Mouse (Mus musculus): ENCODE results near the gene Spcs3. TPM values are rescaled to one million over a fixed set of nuclear protein-coding genes. Genes with fewer than 3 reads are reported as not detected.

Spcs3 gene
- 105 TPM for polyA plus RNA-seq (2015; fragmentation: Illumina TruSeq; extraction: RNeasy Lipid Tissue Mini Kit (QIAGEN cat#74804); ENCODE audit: insufficient read depth, low replicate concordance)

DNA sequence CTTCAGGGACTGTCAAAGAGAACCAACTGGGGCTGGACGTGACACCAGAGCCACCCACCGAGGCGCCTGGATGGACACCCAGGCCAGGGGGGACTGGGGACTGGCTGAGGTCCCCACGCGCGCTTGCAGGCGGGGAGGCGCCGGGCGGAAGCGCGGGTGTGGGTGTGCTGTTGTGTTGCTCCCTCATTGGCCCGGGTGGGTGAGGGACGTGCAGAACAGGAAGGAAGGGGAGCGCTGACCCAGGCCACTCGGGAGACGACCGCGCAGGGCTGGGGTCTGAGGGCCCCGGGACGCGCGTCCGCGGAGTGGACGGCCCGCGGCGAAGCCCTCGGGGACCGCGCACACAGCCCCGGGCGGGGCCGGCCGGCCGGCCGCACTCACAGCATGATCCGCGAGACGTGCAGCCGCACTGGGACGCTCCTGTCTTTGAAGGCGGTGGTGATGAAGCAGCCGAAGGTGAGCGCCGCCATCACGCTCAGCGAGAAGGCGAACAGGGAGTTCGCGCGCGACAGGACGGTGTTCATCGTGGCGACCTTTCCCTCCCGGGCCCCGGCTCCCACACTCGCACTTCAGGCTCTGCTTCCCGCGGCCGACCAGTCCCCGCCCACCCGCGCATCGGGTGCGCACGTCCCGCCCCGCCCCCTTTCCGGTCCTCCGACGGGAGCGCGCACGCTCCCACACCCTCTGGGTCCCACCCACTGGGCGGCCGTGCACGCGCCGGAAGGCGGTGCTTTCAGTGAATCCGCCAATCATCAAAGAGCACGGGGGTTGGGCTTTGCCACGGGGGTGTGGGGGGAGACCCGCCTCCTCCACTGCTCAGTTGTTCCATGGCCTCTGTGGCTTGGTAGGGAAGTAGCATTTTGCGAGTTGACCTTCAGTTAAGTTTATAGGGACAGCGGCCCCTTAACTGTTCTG is at the start of gene Spcs3, which contains the start of gene Asb5:
Gene Spcs3, minus strand, starts transcription at position 617 of the 915 bp plus-strand sequence.
Gene Asb5, plus strand, starts transcription at position 199 of the 915 bp plus-strand sequence.

Other genes with a start within 250 kb of the Spcs3 start
- 0.29 TPM for gene Asb5, start 418 bp downstream of the Spcs3 start, polyA plus RNA-seq (2015; fragmentation: Illumina TruSeq; extraction: RNeasy Lipid Tissue Mini Kit (QIAGEN cat#74804); ENCODE audit: insufficient read depth, low replicate concordance)
- gene Spata4, start 70.8 kb upstream of the Spcs3 start, polyA plus RNA-seq (2015; fragmentation: Illumina TruSeq; extraction: RNeasy Lipid Tissue Mini Kit (QIAGEN cat#74804); ENCODE audit: insufficient read depth, low replicate concordance) = not detected

All from spleen, adult 10 weeks (tissue).